Mouse (Mus musculus) layer of hippocampus, adult 6 months (tissue): Measurements from ENCODE around the gene Rad51c. TPM values are rescaled to one million over a fixed set of nuclear protein-coding genes. Genes with fewer than 3 reads are reported as not detected.

Source experiments
- long read RNA-seq, 2 experiments: library from polyadenylated mRNA; unstranded; transcript quantifications; one replicate each; pipeline ENCODE4 v2.0.0; 2019 to 2020
- polyA plus RNA-seq: library from polyadenylated mRNA; unstranded; fragments of <200 nt; fragmentation: Nextera tagmentation; gene quantifications from 2 replicates; pipeline ENCODE4 v1.2.3, GENCODE M21; 2021

Gene Rad51c
- polyA plus RNA-seq = 1.4 and 1.9 TPM in 2 replicates
- long read RNA-seq, experiment 1, partial matches to known transcripts = 1 of 3 reads
- long read RNA-seq, experiment 1, other reads (novel, unspliced or antisense) = 1 of 3 reads
- long read RNA-seq, experiment 2, transcript Rad51c-202 (9 exons, 3,944 nt) = major isoform, 9 of 12 reads
- long read RNA-seq, experiment 2, partial matches to known transcripts = 1 of 12 reads
- long read RNA-seq, experiment 2, other reads (novel, unspliced or antisense) = 2 of 12 reads

DNA sequence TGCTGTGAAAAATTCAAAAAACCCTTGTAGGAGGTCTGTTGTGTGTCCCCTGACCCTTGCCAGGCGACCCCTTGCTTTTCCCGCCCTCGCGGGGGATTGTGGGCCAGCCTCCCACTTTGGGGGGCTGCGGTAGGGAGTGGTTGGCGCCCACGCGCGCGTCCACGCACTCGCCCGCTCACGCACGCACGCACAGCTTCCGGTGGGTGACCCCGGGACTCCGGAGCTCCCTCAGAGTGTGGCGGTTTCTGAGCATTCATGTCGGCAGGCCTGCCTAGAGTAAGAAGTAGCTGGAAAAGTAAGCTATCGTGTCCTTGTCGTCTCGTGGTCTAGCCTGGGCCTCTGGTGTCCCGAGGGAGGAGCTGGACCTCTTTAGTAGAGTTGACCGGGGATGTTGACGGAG is at the start of gene Rad51c, which contains the start of gene Tex14:
Gene Rad51c, minus strand, starts transcription at position 79 of the 400 bp plus-strand sequence.
Gene Tex14, plus strand, starts transcription at position 190 of the 400 bp plus-strand sequence.

DNA sequence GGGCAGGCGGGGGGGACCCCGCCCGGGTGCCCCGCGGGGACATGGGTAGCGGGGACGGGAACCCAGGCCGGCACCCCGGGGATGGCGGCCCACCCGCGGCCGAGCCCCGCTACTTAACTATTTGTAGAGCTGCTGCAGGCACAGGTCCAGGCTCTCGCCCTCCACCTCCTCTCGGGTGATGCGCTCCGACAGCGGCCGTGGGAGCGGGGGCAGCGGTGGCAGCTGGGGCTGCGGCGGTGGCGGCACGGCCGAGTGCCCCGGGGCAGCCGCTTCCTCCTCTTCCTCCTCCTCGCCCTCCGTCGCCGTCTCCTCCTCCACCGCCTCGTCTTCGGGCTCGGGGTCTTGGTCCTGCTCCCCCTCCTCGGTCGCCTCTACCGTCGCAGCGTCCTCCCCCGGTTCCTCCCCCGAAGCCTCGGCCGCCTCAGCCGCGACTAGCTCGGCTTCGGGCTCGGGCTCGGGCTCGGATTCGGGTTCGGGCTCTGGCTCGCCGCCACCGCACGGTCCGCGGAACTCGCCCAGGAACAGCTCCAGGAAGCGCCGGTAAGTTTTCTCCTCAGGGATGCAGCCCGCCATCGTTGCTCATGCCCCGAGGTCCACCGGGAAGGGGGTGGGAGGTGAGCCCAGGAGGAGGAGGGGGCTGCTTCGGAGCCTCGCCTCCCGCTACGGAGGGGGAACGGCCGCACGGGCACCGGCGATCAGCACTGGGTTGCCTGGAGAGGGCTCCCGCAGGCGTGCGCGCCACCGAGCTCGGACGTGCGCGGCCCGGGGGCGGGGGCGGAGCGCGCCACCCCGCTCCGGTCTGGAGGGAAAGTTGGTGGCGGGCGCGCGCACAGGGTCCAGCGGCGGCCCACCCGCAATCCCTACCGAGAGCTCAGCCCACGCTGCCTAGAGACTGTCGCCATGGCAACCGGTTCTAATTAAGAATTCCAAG is 46.2 kb downstream of the Rad51c start, which contains the start of gene Ppm1e:
Gene Ppm1e, minus strand, starts transcription at position 693 of the 931 bp plus-strand sequence.

Other genes starting within 250 kb of the Rad51c start
- gene Ppm1e, start 45.9 kb downstream of the Rad51c start, polyA plus RNA-seq = 17.6 and 18.2 TPM in 2 replicates
- gene Tex14, start 111 bp upstream of the Rad51c start, polyA plus RNA-seq = 0.08 and 0.31 TPM in 2 replicates
- not detected in 2 replicates for gene Gm11492, start 161.7 kb upstream of the Rad51c start, polyA plus RNA-seq
- 171 and 207 TPM in 2 replicates for gene Sept4, start 163.9 kb upstream of the Rad51c start, polyA plus RNA-seq
- 11.0 and 12.7 TPM in 2 replicates for gene Mtmr4, start 187.2 kb upstream of the Rad51c start, polyA plus RNA-seq
- gene Hsf5, start 212.2 kb upstream of the Rad51c start, polyA plus RNA-seq = 0.09 and 0.10 TPM in 2 replicates